Mouse (Mus musculus): Measurements from ENCODE around the gene Gm20509. TPM values are rescaled to one million over a fixed set of nuclear protein-coding genes. Genes with fewer than 3 reads are reported as not detected.
"Not testable (repeated sequence)": the region's sequence is repeated elsewhere in the genome, so short reads cannot be mapped to it uniquely, and the experiment has no call there.

The Gm20509 gene
- polyA plus RNA-seq, 1 experiment = not detected

GRCm38 (mm10) chr9:73103159-73103879 lies 1.0 kb downstream of the Gm20509 start:
- Histone ChIP-seq H3K4me3 (ENCODE audit: insufficient read depth, poor library complexity, severe bottlenecking) (no peak overlapping the region), H3K27me3 (ENCODE audit: control insufficient read depth, insufficient read depth, insufficient read length) (peaks cover 36% of the 10 kb centered on the region)

DNA sequence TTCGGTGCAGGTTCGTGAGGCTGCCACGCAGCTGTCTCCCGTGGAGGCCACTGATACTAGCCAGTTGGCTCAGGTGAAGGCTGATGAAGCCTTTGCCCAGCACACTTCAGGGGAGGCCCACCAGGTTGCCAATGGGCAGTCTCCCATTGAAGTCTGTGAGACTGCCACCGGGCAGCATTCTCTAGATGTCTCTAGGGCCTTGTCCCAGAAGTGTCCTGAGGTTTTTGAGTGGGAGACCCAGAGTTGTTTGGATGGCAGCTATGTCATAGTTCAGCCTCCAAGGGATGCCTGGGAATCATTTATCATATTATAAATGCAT lies 1.6 kb downstream of the Gm20509 start:
- H3K4me3 ChIP-seq (ENCODE audit: insufficient read depth, poor library complexity, severe bottlenecking) = no peak overlapping the region

More at GRCm38 (mm10) chr9:73103159-73103879, 1.0 kb downstream of the Gm20509 start:
- H3K36me3 ChIP-seq (ENCODE audit: control insufficient read depth, insufficient read depth) = no peaks in the 10 kb centered on the region
- H3K79me2 ChIP-seq (ENCODE audit: control insufficient read depth, insufficient read depth) = no peaks in the 10 kb centered on the region
- no peaks in the 10 kb centered on the region for H3K79me3 ChIP-seq (ENCODE audit: low read depth)
- TF ChIP-seq CEBPB (IDR thresholded peaks at IDR 0.05; ENCODE audit: low read depth) = no peak
- TF ChIP-seq CTCF (IDR thresholded peaks at IDR 0.05; ENCODE audit: control insufficient read depth, insufficient read depth, insufficient read length) = no peak
- TF ChIP-seq USF1 (IDR thresholded peaks at IDR 0.05; ENCODE audit: low read depth) = no peak
- no peak for TF ChIP-seq MAX (IDR thresholded peaks at IDR 0.05)
- no peak for TF ChIP-seq FOSL1 (IDR thresholded peaks at IDR 0.05; ENCODE audit: insufficient read depth, low read length, poor library complexity, severe bottlenecking)
- TF ChIP-seq MYOG (IDR thresholded peaks at IDR 0.05; ENCODE audit: control insufficient read depth, extremely low read depth, insufficient read length) = no peak
- H3ac ChIP-seq (ENCODE audit: control insufficient read depth, insufficient read length, low read depth) = no peak overlapping the region

GRCm38 (mm10) chr9:73105141-73105540 lies 2.9 kb downstream of the Gm20509 start:
- TF ChIP-seq CTCF (IDR thresholded peaks at IDR 0.05; ENCODE audit: control insufficient read depth, insufficient read depth, insufficient read length) = no peak
- no peak for TF ChIP-seq MAX (IDR thresholded peaks at IDR 0.05)
- no peak for TF ChIP-seq FOSL1 (IDR thresholded peaks at IDR 0.05; ENCODE audit: insufficient read depth, low read length, poor library complexity, severe bottlenecking)
- TF ChIP-seq USF1 (IDR thresholded peaks at IDR 0.05; ENCODE audit: low read depth) = no peak
- no peak for TF ChIP-seq CEBPB (IDR thresholded peaks at IDR 0.05; ENCODE audit: low read depth)
- TF ChIP-seq MYOG (IDR thresholded peaks at IDR 0.05; ENCODE audit: control insufficient read depth, extremely low read depth, insufficient read length) = no peak
- TF ChIP-seq MYOD1 (IDR thresholded peaks at IDR 0.05; ENCODE audit: control insufficient read depth, insufficient read length, low read depth) = no peak
- no peaks in the 10 kb centered on the region for H3K79me2 ChIP-seq (ENCODE audit: control insufficient read depth, insufficient read depth)
- no peaks in the 10 kb centered on the region for H3K36me3 ChIP-seq (ENCODE audit: control insufficient read depth, insufficient read depth)
- no peak overlapping the region for H3ac ChIP-seq (ENCODE audit: control insufficient read depth, insufficient read length, low read depth)
- no peaks in the 10 kb centered on the region for H3K79me3 ChIP-seq (ENCODE audit: low read depth)
- H3K27me3 ChIP-seq (ENCODE audit: control insufficient read depth, insufficient read depth, insufficient read length) = peaks cover 48% of the 10 kb centered on the region
- no peak overlapping the region for H3K4me3 ChIP-seq (ENCODE audit: insufficient read depth, poor library complexity, severe bottlenecking)

More for the DNA sequence above, 1.6 kb downstream of the Gm20509 start:
- H3K27me3 ChIP-seq (ENCODE audit: control insufficient read depth, insufficient read depth, insufficient read length) = peaks cover 39% of the 10 kb centered on the region
- no peak overlapping the region for H3ac ChIP-seq (ENCODE audit: control insufficient read depth, insufficient read length, low read depth)
- no peaks in the 10 kb centered on the region for H3K79me2 ChIP-seq (ENCODE audit: control insufficient read depth, insufficient read depth)
- TF ChIP-seq FOSL1 (IDR thresholded peaks at IDR 0.05; ENCODE audit: insufficient read depth, low read length, poor library complexity, severe bottlenecking) (no peak), USF1 (IDR thresholded peaks at IDR 0.05; ENCODE audit: low read depth) (no peak), CTCF (IDR thresholded peaks at IDR 0.05; ENCODE audit: control insufficient read depth, insufficient read depth, insufficient read length) (no peak), CEBPB (IDR thresholded peaks at IDR 0.05; ENCODE audit: low read depth) (no peak), MAX (IDR thresholded peaks at IDR 0.05) (no peak), MYOG (IDR thresholded peaks at IDR 0.05; ENCODE audit: control insufficient read depth, extremely low read depth, insufficient read length) (no peak), MYOD1 (IDR thresholded peaks at IDR 0.05; ENCODE audit: control insufficient read depth, insufficient read length, low read depth) (no peak)
- H3K36me3 ChIP-seq (ENCODE audit: control insufficient read depth, insufficient read depth) = no peaks in the 10 kb centered on the region
- no peaks in the 10 kb centered on the region for H3K79me3 ChIP-seq (ENCODE audit: low read depth)

GRCm38 (mm10) chr9:73105771-73106170 lies 3.5 kb downstream of the Gm20509 start:
- Histone ChIP-seq H3K79me2 (ENCODE audit: control insufficient read depth, insufficient read depth) (no peaks in the 10 kb centered on the region), H3K36me3 (ENCODE audit: control insufficient read depth, insufficient read depth) (no peaks in the 10 kb centered on the region), H3K27me3 (ENCODE audit: control insufficient read depth, insufficient read depth, insufficient read length) (peaks cover 53% of the 10 kb centered on the region)

GRCm38 (mm10) chr9:73112919-73113906 lies 10.9 kb downstream of the Gm20509 start, which contains the start of gene Rsl24d1:
Gene Rsl24d1 (plus strand): TSS chr9:73113426.
- H3ac ChIP-seq (ENCODE audit: control insufficient read depth, insufficient read length, low read depth) = peak within 1 kb of the TSS; percentile 95
- peak; percentile 27 for TF ChIP-seq USF1 (IDR thresholded peaks at IDR 0.05; ENCODE audit: low read depth)
- TF ChIP-seq MYOG (IDR thresholded peaks at IDR 0.05; ENCODE audit: control insufficient read depth, extremely low read depth, insufficient read length) = no peak
- TF ChIP-seq CEBPB (IDR thresholded peaks at IDR 0.05; ENCODE audit: low read depth) = no peak
- TF ChIP-seq FOSL1 (IDR thresholded peaks at IDR 0.05; ENCODE audit: insufficient read depth, low read length, poor library complexity, severe bottlenecking) = no peak

More at GRCm38 (mm10) chr9:73105771-73106170, 3.5 kb downstream of the Gm20509 start:
- H3ac ChIP-seq (ENCODE audit: control insufficient read depth, insufficient read length, low read depth) = no peak overlapping the region
- no peaks in the 10 kb centered on the region for H3K79me3 ChIP-seq (ENCODE audit: low read depth)
- no peak overlapping the region for H3K4me3 ChIP-seq (ENCODE audit: insufficient read depth, poor library complexity, severe bottlenecking)
- TF ChIP-seq MYOG (IDR thresholded peaks at IDR 0.05; ENCODE audit: control insufficient read depth, extremely low read depth, insufficient read length) (no peak), USF1 (IDR thresholded peaks at IDR 0.05; ENCODE audit: low read depth) (no peak), MAX (IDR thresholded peaks at IDR 0.05) (no peak), FOSL1 (IDR thresholded peaks at IDR 0.05; ENCODE audit: insufficient read depth, low read length, poor library complexity, severe bottlenecking) (no peak), CTCF (IDR thresholded peaks at IDR 0.05; ENCODE audit: control insufficient read depth, insufficient read depth, insufficient read length) (no peak), CEBPB (IDR thresholded peaks at IDR 0.05; ENCODE audit: low read depth) (no peak), MYOD1 (IDR thresholded peaks at IDR 0.05; ENCODE audit: control insufficient read depth, insufficient read length, low read depth) (no peak)

GRCm38 (mm10) chr9:73116704-73117103 lies 14.4 kb downstream of the Gm20509 start:
- Histone ChIP-seq H3K79me3 (ENCODE audit: low read depth) (peaks cover 23% of the 10 kb centered on the region), H3K36me3 (ENCODE audit: control insufficient read depth, insufficient read depth) (peaks cover 36% of the 10 kb centered on the region), H3K79me2 (ENCODE audit: control insufficient read depth, insufficient read depth) (peaks cover 34% of the 10 kb centered on the region)
- H3K27me3 ChIP-seq (ENCODE audit: control insufficient read depth, insufficient read depth, insufficient read length); H3K4me3 ChIP-seq (ENCODE audit: insufficient read depth, poor library complexity, severe bottlenecking); H3ac ChIP-seq (ENCODE audit: control insufficient read depth, insufficient read length, low read depth): not testable (repeated sequence)

More at GRCm38 (mm10) chr9:73112919-73113906, 10.9 kb downstream of the Gm20509 start, which contains the start of gene Rsl24d1:
- H3K79me3 ChIP-seq (ENCODE audit: low read depth) = peaks cover 21% of the 10 kb centered on the region
- H3K4me3 ChIP-seq (ENCODE audit: insufficient read depth, poor library complexity, severe bottlenecking) = peak within 1 kb of the TSS; percentile 63
- peaks cover 18% of the 10 kb centered on the region for H3K27me3 ChIP-seq (ENCODE audit: control insufficient read depth, insufficient read depth, insufficient read length)
- H3K36me3 ChIP-seq (ENCODE audit: control insufficient read depth, insufficient read depth) = peaks cover 21% of the 10 kb centered on the region
- H3K79me2 ChIP-seq (ENCODE audit: control insufficient read depth, insufficient read depth) = peaks cover 34% of the 10 kb centered on the region

All from C2C12 (cell line).